Mouse (Mus musculus) midbrain, embryonic 16.5 days (tissue): Measurements from ENCODE around the gene Dmrtc2. TPM values are rescaled to one million over a fixed set of nuclear protein-coding genes. Genes with fewer than 3 reads are reported as not detected.
"Not testable (repeated sequence)": the region's sequence is repeated elsewhere in the genome, so short reads cannot be mapped to it uniquely, and the experiment has no call there.

Experiments used
- ATAC-seq: fragments of 200-750 bp; cut with Nextera tagmentation; 2 replicates; pipeline ENCODE4 v1.8.0; 2017; ENCODE audit warnings: moderate TSS enrichment
- H3K27ac ChIP-seq: fragments of 300-500 bp; sonication (generic); 2 replicates; pipeline ENCODE4 v1.5.1; 2014; ENCODE audit warnings: mild to moderate bottlenecking, low read length, mixed read lengths
- H3K27me3 ChIP-seq: fragments of 300-500 bp; sonication (generic); 2 replicates; pipeline ENCODE4 v1.6.1; 2014; ENCODE audit warnings: low read depth, low read length, mixed read lengths; ENCODE audit not compliant: control insufficient read depth, insufficient read depth
- H3K36me3 ChIP-seq: fragments of 300-500 bp; sonication (generic); 2 replicates; pipeline ENCODE4 v1.6.1; 2014; ENCODE audit warnings: mild to moderate bottlenecking, low read length, moderate library complexity, mixed read lengths; ENCODE audit not compliant: control insufficient read depth, insufficient read depth
- H3K4me1 ChIP-seq: fragments of 300-500 bp; sonication (generic); 2 replicates; pipeline ENCODE4 v1.6.1; 2014; ENCODE audit warnings: mild to moderate bottlenecking, low read length, mixed read lengths; ENCODE audit not compliant: control insufficient read depth, insufficient read depth
- H3K4me2 ChIP-seq: fragments of 300-500 bp; sonication (generic); 2 replicates; pipeline ENCODE4 v1.6.1; 2014; ENCODE audit warnings: mild to moderate bottlenecking, low read length, mixed read lengths
- H3K4me3 ChIP-seq: fragments of 300-500 bp; sonication (generic); 2 replicates; pipeline ENCODE4 v1.5.1; 2014; ENCODE audit warnings: low read depth, mild to moderate bottlenecking, low read length, moderate library complexity, mixed read lengths
- H3K9ac ChIP-seq: fragments of 300-500 bp; sonication (generic); 2 replicates; pipeline ENCODE4 v1.6.1; 2014; ENCODE audit warnings: low read depth, low read length, mixed read lengths
- H3K9me3 ChIP-seq: fragments of 300-500 bp; sonication (generic); replicated peaks from 2 replicates; pipeline ENCODE4 v1.6.1; 2014; ENCODE audit warnings: mild to moderate bottlenecking, low read length, mixed read lengths; ENCODE audit not compliant: control insufficient read depth, poor library complexity, severe bottlenecking
- WGBS: fragments of 180-500 bp; shearing (Covaris S2); extraction: QIAGEN DNeasy Blood & Tissue Kit; methylation state at CpG from one replicate; pipeline ENCODE4 v1.1.7; 2014; 5-methylcytosine and 5-hydroxymethylcytosine counted together
- polyA plus RNA-seq: library from polyadenylated mRNA; unstranded; fragments of >200 nt; fragmentation: Nextera tagmentation; extraction: Ambion mirVana; gene quantifications from 2 replicates; pipeline ENCODE4 v1.2.1, GENCODE M21; 2015

Gene Dmrtc2
- 0.25 TPM in 1 of 2 replicates, not detected in the other for polyA plus RNA-seq

DNA sequence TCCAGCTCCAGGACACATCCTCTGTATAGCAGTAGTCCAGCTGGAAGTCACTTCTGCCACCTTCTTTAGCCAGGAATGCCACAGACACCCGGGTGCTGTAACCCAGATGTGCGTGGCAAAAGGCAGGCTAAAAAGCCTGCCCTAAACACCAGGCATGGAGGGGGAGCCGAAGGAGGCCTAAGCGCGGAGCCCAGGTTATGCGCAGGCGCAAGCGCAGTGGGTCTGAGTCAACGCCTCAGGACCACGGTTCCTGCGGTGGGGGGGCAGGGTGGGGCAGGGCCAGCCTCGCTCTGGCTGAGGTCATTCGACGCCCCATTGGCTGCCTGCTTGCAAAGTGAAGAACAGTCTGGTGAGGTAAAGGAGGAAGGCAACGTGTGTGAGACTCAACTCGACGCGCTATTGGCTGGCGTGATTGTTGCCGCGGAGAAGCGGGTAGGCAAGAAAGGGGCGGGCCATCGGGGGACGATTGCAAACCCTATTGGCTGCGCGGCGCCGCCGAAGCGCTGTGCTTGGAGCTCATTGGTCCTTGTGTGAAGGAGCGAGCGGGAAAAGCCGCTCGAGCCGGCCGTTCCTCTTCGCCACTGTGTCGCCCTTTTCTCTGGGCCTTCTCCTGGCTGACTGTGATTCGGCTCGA is at the start of gene Dmrtc2, which contains the start of gene Lypd4:
Gene Dmrtc2, plus strand, starts transcription at position 526 of the 634 bp plus-strand sequence.
Gene Lypd4, minus strand, starts transcription at position 410 of the 634 bp plus-strand sequence.
- Histone ChIP-seq H3K27ac (no peak within 1 kb of the TSS), H3K4me3 (no peak within 1 kb of the TSS), H3K4me2 (no peak within 1 kb of the TSS), H3K36me3 (no peaks in the 10 kb centered on the region), H3K9me3 (no peaks in the 10 kb centered on the region), H3K4me1 (no peaks in the 10 kb centered on the region), H3K27me3 (no peaks in the 10 kb centered on the region), H3K9ac (no peak within 1 kb of the TSS)
- WGBS, result 55% methylated on average over 41 of the region's 41 CpGs
- ATAC-seq, result no peak

DNA sequence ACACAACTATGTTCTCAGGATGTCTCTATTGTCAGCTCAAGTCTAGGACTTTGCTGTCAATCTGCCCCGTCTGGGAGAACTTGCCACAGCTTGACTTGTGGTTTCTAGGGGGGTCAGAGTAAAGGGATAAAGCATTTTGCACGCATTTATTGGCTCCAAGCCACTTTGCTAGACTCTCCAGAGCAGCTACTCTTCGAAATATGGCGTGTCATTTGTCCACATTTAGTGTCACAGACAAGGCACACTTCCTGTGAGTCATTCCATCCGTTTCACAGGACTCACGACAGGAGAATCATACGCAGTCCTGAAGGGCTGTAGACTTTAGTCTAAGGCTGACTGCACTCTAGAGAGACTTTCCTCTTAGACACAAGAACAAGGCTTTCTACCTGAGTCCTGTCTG is 45.4 kb upstream of the Dmrtc2 start:
- H3K36me3 ChIP-seq, result no peaks in the 10 kb centered on the region
- no peak overlapping the region for H3K4me3 ChIP-seq
- no peak overlapping the region for H3K27ac ChIP-seq
- 74% methylated on average over 7 of the region's 7 CpGs for WGBS
- no peak overlapping the region for H3K9ac ChIP-seq
- no peak for ATAC-seq
- no peaks in the 10 kb centered on the region for H3K9me3 ChIP-seq
- H3K27me3 ChIP-seq, result no peaks in the 10 kb centered on the region
- H3K4me1 ChIP-seq, result no peaks in the 10 kb centered on the region
- H3K4me2 ChIP-seq, result no peak overlapping the region

DNA sequence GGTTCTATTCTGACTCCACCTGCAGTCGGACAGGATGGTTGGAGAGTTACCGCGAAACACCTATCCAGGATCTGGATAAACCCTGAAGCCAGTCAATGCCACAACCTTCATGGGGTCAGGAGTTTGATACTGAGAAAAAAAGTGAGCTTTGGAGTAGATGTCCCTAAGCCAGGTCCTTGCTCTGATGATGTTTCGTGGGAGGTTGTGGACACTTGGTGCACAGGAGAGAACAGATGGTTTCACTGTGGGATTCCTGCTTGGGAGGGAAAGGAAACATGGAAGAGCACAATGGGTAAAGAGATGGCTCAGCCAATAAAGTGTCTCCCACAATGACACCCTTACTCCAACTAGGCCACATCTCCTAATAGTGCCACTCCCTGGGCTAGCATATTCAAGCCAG is 42.7 kb upstream of the Dmrtc2 start:
- Histone ChIP-seq H3K27ac (no peak overlapping the region), H3K9me3 (0 out of 2 replicates have a peak, but pooled peaks cover 2% of the 10 kb centered on the region), H3K9ac (no peak overlapping the region), H3K36me3 (no peaks in the 10 kb centered on the region), H3K4me3 (no peak overlapping the region), H3K27me3 (no peaks in the 10 kb centered on the region), H3K4me1 (no peaks in the 10 kb centered on the region), H3K4me2 (no peak overlapping the region)
- WGBS, result 93% methylated on average over 4 of the region's 4 CpGs
- no peak for ATAC-seq

DNA sequence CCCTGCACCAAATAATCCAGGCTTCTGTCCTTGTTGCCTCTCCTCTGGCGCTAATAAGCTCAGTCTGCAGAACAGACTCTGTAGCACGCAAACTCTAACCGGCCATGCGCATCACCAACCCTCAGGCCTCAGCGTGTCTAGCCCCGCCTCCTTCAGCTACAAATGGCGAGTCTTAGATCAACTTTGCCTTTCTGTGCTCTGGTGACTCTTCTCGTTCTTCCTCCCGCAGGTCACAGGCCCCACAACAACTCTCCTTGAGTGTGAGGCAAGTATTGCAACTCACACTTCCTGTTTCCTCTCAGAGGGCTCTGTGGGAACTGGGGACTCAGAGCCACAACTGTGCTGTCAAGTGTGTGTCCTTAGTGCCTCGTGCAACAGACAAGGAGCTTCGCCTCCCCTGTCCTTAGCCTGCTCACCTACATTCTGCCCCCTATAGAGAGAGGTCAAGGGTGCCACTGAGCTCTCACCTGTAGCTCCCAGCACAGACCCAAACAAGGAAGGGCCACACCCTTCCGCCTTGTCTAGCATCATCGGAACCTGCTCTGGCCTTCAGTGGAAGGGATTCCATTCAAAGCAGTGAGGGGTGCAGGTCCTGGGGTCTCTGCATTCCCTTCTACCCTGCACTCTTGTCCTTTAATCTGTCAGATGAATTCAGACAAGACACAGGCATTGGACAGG is 31.0 kb upstream of the Dmrtc2 start:
- not testable (repeated sequence) for H3K4me3 ChIP-seq, H3K36me3 ChIP-seq, H3K9me3 ChIP-seq, H3K4me1 ChIP-seq, H3K27ac ChIP-seq, H3K9ac ChIP-seq, H3K27me3 ChIP-seq, ATAC-seq, H3K4me2 ChIP-seq
- 59% methylated on average over 11 of the region's 13 CpGs for WGBS

DNA sequence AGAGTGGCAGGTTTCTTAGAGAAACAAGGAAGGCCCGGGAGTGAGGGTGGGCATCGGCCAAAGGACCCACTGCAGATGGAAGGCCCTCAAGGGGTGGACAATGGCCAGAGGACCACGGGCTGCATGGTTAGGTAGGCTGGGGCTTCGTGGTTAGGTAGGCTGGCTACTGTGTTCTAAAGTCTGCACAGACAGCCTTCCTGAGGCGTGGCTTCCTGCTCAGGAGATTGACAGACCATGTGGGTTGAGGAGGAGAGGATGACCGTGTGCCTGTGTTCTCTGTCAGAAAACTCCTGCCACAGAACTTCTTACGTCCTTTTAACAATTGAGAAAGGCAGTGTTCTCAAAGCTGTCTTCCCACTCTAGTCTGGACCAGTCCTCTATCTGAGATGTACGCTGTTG is 30.4 kb upstream of the Dmrtc2 start:
- Histone ChIP-seq H3K9ac (no peak overlapping the region), H3K4me1 (no peaks in the 10 kb centered on the region), H3K36me3 (no peaks in the 10 kb centered on the region), H3K27me3 (no peaks in the 10 kb centered on the region; the same call in 1 of the 2 replicates), H3K27ac (no peak overlapping the region), H3K4me2 (no peak overlapping the region), H3K4me3 (no peak overlapping the region), H3K9me3 (no peaks in the 10 kb centered on the region)
- no peak for ATAC-seq
- WGBS, result 84% methylated on average over 8 of the region's 8 CpGs

DNA sequence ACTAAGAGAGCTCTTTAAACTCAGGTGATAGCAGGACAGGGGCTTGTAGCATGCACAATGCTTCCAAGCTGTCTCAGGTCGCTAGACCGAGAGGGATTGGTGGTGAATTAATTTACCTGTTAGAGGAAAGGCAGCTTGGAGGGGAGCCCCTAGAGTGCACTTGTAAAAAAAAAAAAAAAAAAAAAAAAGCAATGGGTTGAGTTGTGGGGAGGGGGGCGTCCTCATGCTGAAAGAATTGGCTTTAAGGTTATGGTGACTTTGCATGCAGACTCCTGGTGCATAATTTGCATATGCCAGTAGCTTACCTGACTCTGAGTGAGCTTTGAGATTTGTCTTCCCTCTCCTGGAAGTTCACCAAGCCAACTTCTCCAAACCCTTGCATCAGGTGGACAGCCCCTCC is 29.5 kb upstream of the Dmrtc2 start:
- Histone ChIP-seq H3K4me1 (no peaks in the 10 kb centered on the region), H3K36me3 (no peaks in the 10 kb centered on the region), H3K4me2 (no peak overlapping the region), H3K27ac (no peak overlapping the region), H3K9ac (no peak overlapping the region), H3K9me3 (no peaks in the 10 kb centered on the region), H3K4me3 (no peak overlapping the region), H3K27me3 (no peaks in the 10 kb centered on the region; the same call in 1 of the 2 replicates)
- ATAC-seq, result no peak
- 51% methylated on average over 3 of the region's 3 CpGs for WGBS

DNA sequence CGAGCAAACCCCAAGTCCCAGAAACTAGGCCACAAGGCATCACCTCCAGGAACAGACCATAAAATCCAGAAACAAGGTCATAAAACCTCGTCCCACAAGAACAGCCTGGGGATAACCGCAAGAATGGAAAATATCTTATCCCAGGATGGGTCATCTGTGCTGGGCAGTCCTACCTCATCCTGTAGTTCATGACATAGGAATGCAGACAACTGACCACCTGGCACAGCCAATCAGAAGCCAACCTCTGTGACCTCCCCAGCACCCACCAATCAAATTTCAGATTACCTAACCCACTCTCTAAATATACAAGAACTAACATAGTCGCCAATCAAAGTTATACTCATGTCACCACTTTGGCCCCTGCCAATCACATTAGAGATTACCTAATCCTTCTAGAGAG is 28.8 kb upstream of the Dmrtc2 start:
- no peak overlapping the region for H3K9ac ChIP-seq
- H3K4me1 ChIP-seq, result no peaks in the 10 kb centered on the region; the same call in 1 of the 2 replicates
- no peak overlapping the region for H3K27ac ChIP-seq
- no peak overlapping the region for H3K4me2 ChIP-seq
- H3K9me3 ChIP-seq, result no peaks in the 10 kb centered on the region
- H3K4me3 ChIP-seq, result no peak overlapping the region
- ATAC-seq, result no peak
- no peaks in the 10 kb centered on the region; the same call in 1 of the 2 replicates for H3K27me3 ChIP-seq
- 78% methylated on average over 4 of the region's 4 CpGs for WGBS
- H3K36me3 ChIP-seq, result no peaks in the 10 kb centered on the region

DNA sequence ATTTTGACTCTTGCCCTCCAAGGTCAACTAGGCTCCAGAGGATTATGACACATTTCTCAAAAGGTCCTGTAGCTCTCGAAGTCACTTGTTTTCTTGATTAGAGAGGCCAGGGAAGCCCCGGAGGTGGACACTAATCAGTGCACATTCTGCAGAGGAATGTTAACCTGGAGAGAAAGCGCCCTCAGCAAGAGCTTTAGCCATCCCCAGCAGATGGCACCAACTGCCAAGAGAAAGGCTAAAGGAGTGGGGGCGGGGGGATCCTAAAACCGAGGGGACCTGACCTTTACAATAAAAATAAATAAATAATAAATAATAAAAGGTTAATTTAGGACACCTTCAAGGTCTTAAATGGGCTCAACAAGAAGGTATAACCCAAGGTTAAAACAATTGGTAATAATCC is 25.7 kb upstream of the Dmrtc2 start:
- Histone ChIP-seq H3K4me2 (no peak overlapping the region), H3K4me3 (no peak overlapping the region), H3K9me3 (no peaks in the 10 kb centered on the region), H3K9ac (no peak overlapping the region), H3K27me3 (no peaks in the 10 kb centered on the region; the same call in 1 of the 2 replicates), H3K4me1 (no peaks in the 10 kb centered on the region; the same call in 1 of the 2 replicates), H3K36me3 (no peaks in the 10 kb centered on the region), H3K27ac (no peak overlapping the region)
- 38% methylated on average over 5 of the region's 5 CpGs for WGBS
- no peak for ATAC-seq

DNA sequence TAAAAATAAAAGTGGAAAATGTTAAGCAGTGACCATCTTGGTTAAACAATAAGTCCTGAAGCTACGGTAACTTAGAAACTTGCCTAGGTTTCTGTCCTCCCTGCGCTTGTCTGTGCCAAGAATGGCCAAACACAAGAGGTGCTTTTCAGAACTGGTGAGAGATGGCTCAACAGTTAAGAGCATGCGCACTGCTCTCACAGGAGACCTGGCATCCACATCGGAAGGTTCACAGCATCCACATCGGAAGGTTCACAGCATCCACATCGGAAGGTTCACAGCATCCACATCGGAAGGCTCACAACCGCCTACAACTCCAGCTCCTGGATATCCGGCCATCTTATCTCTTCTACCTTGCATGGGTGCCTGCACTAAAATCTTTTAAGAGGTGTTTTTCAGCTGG is 24.7 kb upstream of the Dmrtc2 start:
- no peak for ATAC-seq
- no peaks in the 10 kb centered on the region; the same call in 1 of the 2 replicates for H3K27me3 ChIP-seq
- no peak overlapping the region for H3K4me2 ChIP-seq
- no peak overlapping the region for H3K9ac ChIP-seq
- H3K9me3 ChIP-seq, result no peaks in the 10 kb centered on the region
- no peaks in the 10 kb centered on the region for H3K36me3 ChIP-seq
- H3K27ac ChIP-seq, result no peak overlapping the region
- 82% methylated on average over 9 of the region's 9 CpGs for WGBS
- no peak overlapping the region for H3K4me3 ChIP-seq
- H3K4me1 ChIP-seq, result no peaks in the 10 kb centered on the region; the same call in 1 of the 2 replicates
